Mouse (Mus musculus) E14TG2a.4 (cell line): ENCODE results near the gene Atxn1.

Experiments
- CTCF ChIP-seq: conservative IDR thresholded peaks from 2 replicates; pipeline ENCODE4 v1.5.1; 2014; ENCODE audit warnings: low read length
- NANOG ChIP-seq: IDR thresholded peaks from 2 replicates; pipeline ENCODE4 v1.6.1; 2014; ENCODE audit warnings: borderline replicate concordance, low read length, mixed read lengths
- POU5F1 ChIP-seq: IDR thresholded peaks from 2 replicates; pipeline ENCODE4 v1.6.1; 2014; ENCODE audit warnings: low read length, borderline replicate concordance

- TF ChIP-seq CTCF = no peak
- TF ChIP-seq NANOG = no peak
- no peak for TF ChIP-seq POU5F1
Observed at GRCm38 (mm10) chr13:45880543-45880845, 84.3 kb downstream of the Atxn1 start.
